Mouse (Mus musculus): ENCODE measurements around the gene Notch1.

DNA sequence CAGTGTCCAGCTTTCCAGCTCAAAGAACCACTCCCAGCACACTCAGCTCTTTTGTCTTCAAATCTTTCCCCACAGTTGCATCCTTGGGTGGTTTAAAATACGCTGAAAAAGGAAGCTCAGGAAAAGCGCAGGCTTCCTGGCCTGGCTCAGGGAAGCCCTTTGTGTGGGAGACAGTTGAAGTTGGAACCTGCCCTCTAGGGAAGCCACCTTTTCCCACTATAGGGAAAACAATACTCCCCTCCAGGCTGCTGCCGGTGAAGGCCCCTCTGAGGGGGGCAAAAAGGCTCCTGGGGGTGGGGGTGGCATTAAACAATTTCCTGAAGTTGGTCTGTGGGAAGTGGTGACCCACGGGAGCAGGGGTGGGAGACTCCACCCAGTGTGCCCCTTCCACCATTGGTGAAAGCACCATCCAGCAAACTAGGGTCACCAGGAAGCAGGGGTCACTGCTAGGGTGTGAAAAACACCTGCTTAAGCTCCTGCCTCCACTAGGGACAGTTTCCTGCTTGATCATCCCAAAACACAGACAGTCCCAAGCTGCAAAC is 25.6 kb downstream of the Notch1 start:
- TF ChIP-seq CTCF (IDR thresholded peaks at IDR 0.05; ENCODE audit: borderline replicate concordance, insufficient read depth, low read length), result no peak
- no peak for TF ChIP-seq POLR2A (IDR thresholded peaks at IDR 0.05; ENCODE audit: low read depth, low read length)
